Mouse (Mus musculus): ENCODE results near the gene Strada. TPM values are rescaled to one million over a fixed set of nuclear protein-coding genes. Genes with fewer than 3 reads are reported as not detected.
"Not testable (repeated sequence)": the region's sequence is repeated elsewhere in the genome, so short reads cannot be mapped to it uniquely, and the experiment has no call there.

Gene Strada
- polyA plus RNA-seq (2014; fragmentation: Nextera tagmentation; extraction: Ambion mirVana) = 36.7 and 40.0 TPM in 2 replicates

GRCm38 (mm10) chr11:106202123-106202465 is at the start of gene Strada:
Strada (minus strand) TSS chr11:106202168.
- H3K36me3 ChIP-seq (ENCODE audit: control insufficient read depth, insufficient read depth, low read length) = peaks cover 19% of the 10 kb centered on the region; the same call in 1 of the 2 replicates
- H3K4me2 ChIP-seq (ENCODE audit: low read depth, severe bottlenecking) = no peak within 1 kb of the TSS
- H3K4me3 ChIP-seq (ENCODE audit: low read depth, low read length) = no peak within 1 kb of the TSS
- ATAC-seq (ENCODE audit: insufficient number of reproducible peaks, low FRiP score, low TSS enrichment, low read depth) = no peak
- no peaks in the 10 kb centered on the region for H3K4me1 ChIP-seq (ENCODE audit: control insufficient read depth, insufficient read depth, low read length)
- no peak within 1 kb of the TSS for H3K9ac ChIP-seq (ENCODE audit: low read length)
- H3K9me3 ChIP-seq (ENCODE audit: control insufficient read depth, low read length) = no peaks in the 10 kb centered on the region
- no peaks in the 10 kb centered on the region for H3K27me3 ChIP-seq (ENCODE audit: control insufficient read depth, insufficient read depth, low read length)
- DNase-seq (ENCODE audit: low spot score) = no peak
- no peak within 1 kb of the TSS for H3K27ac ChIP-seq (replicated peaks; ENCODE audit: low read depth, low read length)
- WGBS = 92% methylated on average over 5 of the region's 5 CpGs

GRCm38 (mm10) chr11:106249326-106249725 is 47.4 kb upstream of the Strada start:
- no peak overlapping the region for H3K4me3 ChIP-seq (ENCODE audit: low read depth, low read length)
- no peak for DNase-seq (ENCODE audit: low spot score)
- H3K9ac ChIP-seq (ENCODE audit: low read length) = no peak overlapping the region
- H3K4me1 ChIP-seq (ENCODE audit: control insufficient read depth, insufficient read depth, low read length) = no peaks in the 10 kb centered on the region
- no peaks in the 10 kb centered on the region for H3K9me3 ChIP-seq (ENCODE audit: control insufficient read depth, low read length)
- 86% methylated on average over 7 of the region's 7 CpGs for WGBS
- H3K4me2 ChIP-seq (ENCODE audit: low read depth, severe bottlenecking) = no peak overlapping the region
- no peaks in the 10 kb centered on the region for H3K27me3 ChIP-seq (ENCODE audit: control insufficient read depth, insufficient read depth, low read length)
- peaks cover 62% of the 10 kb centered on the region for H3K36me3 ChIP-seq (ENCODE audit: control insufficient read depth, insufficient read depth, low read length)
- no peak for ATAC-seq (ENCODE audit: insufficient number of reproducible peaks, low FRiP score, low TSS enrichment, low read depth)
- H3K27ac ChIP-seq (replicated peaks; ENCODE audit: low read depth, low read length) = no peak overlapping the region

GRCm38 (mm10) chr11:106246834-106247233 is 44.9 kb upstream of the Strada start:
- Histone ChIP-seq H3K9me3 (ENCODE audit: control insufficient read depth, low read length) (no peaks in the 10 kb centered on the region), H3K27me3 (ENCODE audit: control insufficient read depth, insufficient read depth, low read length) (no peaks in the 10 kb centered on the region), H3K4me2 (ENCODE audit: low read depth, severe bottlenecking) (no peak overlapping the region), H3K4me3 (ENCODE audit: low read depth, low read length) (no peak overlapping the region), H3K27ac (replicated peaks; ENCODE audit: low read depth, low read length) (no peak overlapping the region), H3K36me3 (ENCODE audit: control insufficient read depth, insufficient read depth, low read length) (peaks cover 54% of the 10 kb centered on the region), H3K9ac (ENCODE audit: low read length) (no peak overlapping the region), H3K4me1 (ENCODE audit: control insufficient read depth, insufficient read depth, low read length) (no peaks in the 10 kb centered on the region)
- DNase-seq (ENCODE audit: low spot score) (no peak), ATAC-seq (ENCODE audit: insufficient number of reproducible peaks, low FRiP score, low TSS enrichment, low read depth) (no peak)
- 91% methylated on average over 1 of the region's 1 CpGs for WGBS

- not testable (repeated sequence) for H3K4me3 ChIP-seq (ENCODE audit: low read depth, low read length); H3K4me2 ChIP-seq (ENCODE audit: low read depth, severe bottlenecking); ATAC-seq (ENCODE audit: insufficient number of reproducible peaks, low FRiP score, low TSS enrichment, low read depth); H3K4me1 ChIP-seq (ENCODE audit: control insufficient read depth, insufficient read depth, low read length); H3K27ac ChIP-seq (replicated peaks; ENCODE audit: low read depth, low read length); DNase-seq (ENCODE audit: low spot score); H3K9me3 ChIP-seq (ENCODE audit: control insufficient read depth, low read length); H3K27me3 ChIP-seq (ENCODE audit: control insufficient read depth, insufficient read depth, low read length); H3K9ac ChIP-seq (ENCODE audit: low read length)
- WGBS = 79% methylated on average over 8 of the region's 8 CpGs
- H3K36me3 ChIP-seq (ENCODE audit: control insufficient read depth, insufficient read depth, low read length) = peaks cover 17% of the 10 kb centered on the region; the same call in 1 of the 2 replicates
Measured at GRCm38 (mm10) chr11:106233978-106234377, 32.0 kb upstream of the Strada start.

- H3K36me3 ChIP-seq (ENCODE audit: control insufficient read depth, insufficient read depth, low read length) = peaks cover 2% of the 10 kb centered on the region; the same call in 1 of the 2 replicates
- H3K27me3 ChIP-seq (ENCODE audit: control insufficient read depth, insufficient read depth, low read length) = no peaks in the 10 kb centered on the region
- DNase-seq (ENCODE audit: low spot score) = no peak
- no peak overlapping the region for H3K4me3 ChIP-seq (ENCODE audit: low read depth, low read length)
- WGBS = 95% methylated on average over 3 of the region's 3 CpGs
- H3K4me1 ChIP-seq (ENCODE audit: control insufficient read depth, insufficient read depth, low read length) = peaks cover 4% of the 10 kb centered on the region; the same call in 1 of the 2 replicates
- H3K4me2 ChIP-seq (ENCODE audit: low read depth, severe bottlenecking) = no peak overlapping the region
- no peak overlapping the region for H3K9ac ChIP-seq (ENCODE audit: low read length)
- no peak for ATAC-seq (ENCODE audit: insufficient number of reproducible peaks, low FRiP score, low TSS enrichment, low read depth)
- H3K27ac ChIP-seq (replicated peaks; ENCODE audit: low read depth, low read length) = no peak overlapping the region
- no peaks in the 10 kb centered on the region for H3K9me3 ChIP-seq (ENCODE audit: control insufficient read depth, low read length)
Measured at GRCm38 (mm10) chr11:106220603-106221002, 18.6 kb upstream of the Strada start.

- Histone ChIP-seq H3K9ac (ENCODE audit: low read length) (peak within 1 kb of the TSS; percentile 90), H3K4me1 (ENCODE audit: control insufficient read depth, insufficient read depth, low read length) (peaks cover 12% of the 10 kb centered on the region), H3K36me3 (ENCODE audit: control insufficient read depth, insufficient read depth, low read length) (peaks cover under 1% of the 10 kb centered on the region; the same call in 1 of the 2 replicates), H3K4me3 (ENCODE audit: low read depth, low read length) (peak within 1 kb of the TSS; percentile 85), H3K9me3 (ENCODE audit: control insufficient read depth, low read length) (no peaks in the 10 kb centered on the region), H3K27me3 (ENCODE audit: control insufficient read depth, insufficient read depth, low read length) (no peaks in the 10 kb centered on the region), H3K4me2 (ENCODE audit: low read depth, severe bottlenecking) (peak within 1 kb of the TSS; percentile 49), H3K27ac (replicated peaks; ENCODE audit: low read depth, low read length) (peak within 1 kb of the TSS; percentile 92)
- ATAC-seq (ENCODE audit: insufficient number of reproducible peaks, low FRiP score, low TSS enrichment, low read depth) = peak; percentile 92
- peak; percentile 89 for DNase-seq (ENCODE audit: low spot score)
- WGBS = under 1% methylated on average over 69 of the region's 70 CpGs
Measured at GRCm38 (mm10) chr11:106216730-106217490, 14.9 kb upstream of the Strada start, which contains the start of gene Ddx42. Ddx42 (plus strand) TSS chr11:106216926.

- WGBS = under 1% methylated on average over 46 of the region's 46 CpGs
- Histone ChIP-seq H3K4me1 (ENCODE audit: control insufficient read depth, insufficient read depth, low read length) (peaks cover 12% of the 10 kb centered on the region), H3K9me3 (ENCODE audit: control insufficient read depth, low read length) (no peaks in the 10 kb centered on the region), H3K36me3 (ENCODE audit: control insufficient read depth, insufficient read depth, low read length) (peaks cover 5% of the 10 kb centered on the region; the same call in 1 of the 2 replicates), H3K4me3 (ENCODE audit: low read depth, low read length) (peak within 1 kb of the TSS; percentile 85), H3K27ac (replicated peaks; ENCODE audit: low read depth, low read length) (peak within 1 kb of the TSS; percentile 92), H3K4me2 (ENCODE audit: low read depth, severe bottlenecking) (peak within 1 kb of the TSS; percentile 49), H3K27me3 (ENCODE audit: control insufficient read depth, insufficient read depth, low read length) (no peaks in the 10 kb centered on the region), H3K9ac (ENCODE audit: low read length) (peak within 1 kb of the TSS; percentile 90)
- DNase-seq (ENCODE audit: low spot score) (peak; percentile 93), ATAC-seq (ENCODE audit: insufficient number of reproducible peaks, low FRiP score, low TSS enrichment, low read depth) (peak; percentile 97)
Measured at GRCm38 (mm10) chr11:106215927-106216729, 14.2 kb upstream of the Strada start, which contains the start of gene Ccdc47. Ccdc47 (minus strand) TSS chr11:106216344.

- ATAC-seq (ENCODE audit: insufficient number of reproducible peaks, low FRiP score, low TSS enrichment, low read depth) = no peak
- Histone ChIP-seq H3K9ac (ENCODE audit: low read length) (peak overlapping the region; percentile 56), H3K4me2 (ENCODE audit: low read depth, severe bottlenecking) (peak overlapping the region; percentile 49), H3K4me1 (ENCODE audit: control insufficient read depth, insufficient read depth, low read length) (peaks cover 12% of the 10 kb centered on the region), H3K9me3 (ENCODE audit: control insufficient read depth, low read length) (no peaks in the 10 kb centered on the region), H3K27ac (replicated peaks; ENCODE audit: low read depth, low read length) (no peak overlapping the region), H3K27me3 (ENCODE audit: control insufficient read depth, insufficient read depth, low read length) (no peaks in the 10 kb centered on the region), H3K4me3 (ENCODE audit: low read depth, low read length) (peak overlapping the region; percentile 85), H3K36me3 (ENCODE audit: control insufficient read depth, insufficient read depth, low read length) (peaks cover 8% of the 10 kb centered on the region; the same call in 1 of the 2 replicates)
- WGBS = 32% methylated on average over 7 of the region's 7 CpGs
- DNase-seq (ENCODE audit: low spot score) = no peak
Measured at GRCm38 (mm10) chr11:106215450-106215859, 13.5 kb upstream of the Strada start.
